Mouse (Mus musculus) hindbrain, embryonic 15.5 days (tissue): ENCODE data around the gene 4921504E06Rik. TPM values are rescaled to one million over a fixed set of nuclear protein-coding genes. Genes with fewer than 3 reads are reported as not detected.

Source experiments
- ATAC-seq: fragments of 200-750 bp; cut with Nextera tagmentation; 2 replicates; pipeline ENCODE4 v1.8.0; 2017; ENCODE audit warnings: low read depth, moderate number of reproducible peaks, moderate TSS enrichment; ENCODE audit not compliant: low FRiP score
- H3K27ac ChIP-seq: fragments of 300-500 bp; sonication (generic); replicated peaks from 2 replicates; pipeline ENCODE4 v1.5.1; 2015; ENCODE audit warnings: mild to moderate bottlenecking, inconsistent platforms
- H3K27me3 ChIP-seq: fragments of 300-500 bp; sonication (generic); 2 replicates; pipeline ENCODE4 v1.6.1; 2015; ENCODE audit warnings: control low read depth, inconsistent platforms
- H3K36me3 ChIP-seq: fragments of 300-500 bp; sonication (generic); 2 replicates; pipeline ENCODE4 v1.6.1; 2015; ENCODE audit warnings: control low read depth, inconsistent platforms
- H3K4me1 ChIP-seq: fragments of 300-500 bp; sonication (generic); replicated peaks from 2 replicates; pipeline ENCODE4 v1.6.1; 2015; ENCODE audit warnings: control low read depth, inconsistent platforms
- H3K4me2 ChIP-seq: fragments of 300-500 bp; sonication (generic); 2 replicates; pipeline ENCODE4 v1.6.1; 2015; ENCODE audit warnings: moderate library complexity, mild to moderate bottlenecking, inconsistent platforms
- H3K4me3 ChIP-seq: fragments of 300-500 bp; sonication (generic); 2 replicates; pipeline ENCODE4 v1.5.1; 2015; ENCODE audit warnings: mild to moderate bottlenecking, inconsistent platforms
- H3K9ac ChIP-seq: fragments of 300-500 bp; sonication (generic); 2 replicates; pipeline ENCODE4 v1.6.1; 2015; ENCODE audit warnings: inconsistent platforms
- H3K9me3 ChIP-seq: fragments of 300-500 bp; sonication (generic); 2 replicates; pipeline ENCODE4 v1.6.1; 2016; ENCODE audit warnings: control low read depth, inconsistent platforms
- WGBS: fragments of 180-500 bp; shearing (Covaris S2); methylation state at CpG from one replicate; pipeline ENCODE4 v1.1.7; 2015; 5-methylcytosine and 5-hydroxymethylcytosine counted together
- polyA plus RNA-seq: library from polyadenylated mRNA; unstranded; fragments of >200 nt; fragmentation: Nextera tagmentation; extraction: Ambion mirVana; gene quantifications from 2 replicates; pipeline ENCODE4 v1.2.1, GENCODE M21; 2015

4921504E06Rik gene
- polyA plus RNA-seq, 1 experiment from 2014 or later, result 0.17 TPM

DNA sequence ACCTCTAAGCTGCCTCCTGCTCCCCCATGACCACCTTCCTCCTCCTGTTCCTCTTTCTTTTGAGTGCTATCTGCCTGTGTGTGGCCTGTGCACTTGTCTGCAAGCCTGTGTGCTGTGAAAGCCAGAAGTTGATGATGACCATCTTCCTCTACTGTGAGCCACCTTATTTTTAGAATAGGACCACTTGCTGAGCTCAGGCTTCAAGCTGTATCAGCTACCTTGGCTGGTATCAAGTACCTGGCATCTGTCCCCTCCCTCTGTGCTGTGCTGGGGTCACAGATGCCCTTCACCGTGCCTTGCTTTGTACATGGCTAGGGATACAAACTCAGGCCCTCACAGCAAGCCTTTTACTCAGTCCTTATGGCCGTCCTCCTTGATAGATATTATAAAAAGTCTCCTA, 2.3 kb downstream of the 4921504E06Rik start:
- peaks cover 11% of the 10 kb centered on the region for H3K4me1 ChIP-seq
- no peak for ATAC-seq

DNA sequence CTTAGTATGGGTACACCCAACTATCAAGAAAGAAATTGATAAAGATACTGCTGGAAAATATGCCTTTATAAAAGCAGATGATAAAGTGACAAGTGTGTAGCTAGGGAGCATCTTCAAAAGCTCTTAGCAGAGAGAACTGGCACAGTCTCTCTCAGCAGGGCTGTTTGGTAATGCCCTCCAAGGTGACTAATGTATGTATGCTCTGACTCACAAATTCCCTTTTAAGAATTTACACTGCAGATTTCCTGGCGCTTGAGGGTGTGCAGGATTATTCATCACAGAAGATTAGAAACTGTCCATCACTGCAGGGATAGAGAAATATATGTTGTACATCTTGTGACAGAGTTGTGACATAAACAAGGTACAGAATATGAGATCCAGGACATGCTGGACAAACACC, 12.8 kb downstream of the 4921504E06Rik start:
- H3K27me3 ChIP-seq, result no peaks in the 10 kb centered on the region
- no peak overlapping the region for H3K4me2 ChIP-seq
- no peaks in the 10 kb centered on the region for H3K4me1 ChIP-seq
- H3K4me3 ChIP-seq, result no peak overlapping the region
- ATAC-seq, result no peak
- no peak overlapping the region for H3K27ac ChIP-seq
- no peak overlapping the region for H3K9ac ChIP-seq
- 77% methylated on average over 1 of the region's 1 CpGs for WGBS
- H3K36me3 ChIP-seq, result no peaks in the 10 kb centered on the region
- no peaks in the 10 kb centered on the region for H3K9me3 ChIP-seq

More for the DNA sequence above, 2.3 kb downstream of the 4921504E06Rik start:
- no peak overlapping the region for H3K27ac ChIP-seq
- H3K9me3 ChIP-seq, result no peaks in the 10 kb centered on the region
- no peaks in the 10 kb centered on the region for H3K27me3 ChIP-seq
- H3K9ac ChIP-seq, result no peak overlapping the region
- no peak overlapping the region for H3K4me2 ChIP-seq
- no peak overlapping the region for H3K4me3 ChIP-seq
- WGBS, result 84% methylated on average over 2 of the region's 2 CpGs
- H3K36me3 ChIP-seq, result no peaks in the 10 kb centered on the region

DNA sequence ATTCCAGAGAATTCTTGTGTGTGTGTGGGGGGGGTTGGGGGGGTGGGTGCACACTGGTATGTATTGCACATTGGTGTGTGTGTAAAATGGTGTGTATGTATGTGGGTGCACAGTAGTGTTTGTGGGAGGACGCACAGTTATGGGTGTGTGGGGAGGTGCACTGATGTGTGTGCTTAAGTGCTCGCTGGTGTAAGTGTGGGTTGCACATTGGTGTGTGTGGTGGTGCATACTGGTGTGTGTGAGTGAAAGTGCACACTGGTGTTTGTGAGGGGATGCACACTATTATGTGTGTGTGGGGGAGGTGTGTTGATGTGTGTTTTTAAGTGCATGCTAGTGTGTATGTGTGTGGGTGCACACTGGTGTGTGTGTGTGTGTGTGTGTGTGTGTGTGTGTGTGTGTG, 24.3 kb downstream of the 4921504E06Rik start:
- H3K9me3 ChIP-seq, result no peaks in the 10 kb centered on the region
- H3K27me3 ChIP-seq, result no peaks in the 10 kb centered on the region
- H3K4me3 ChIP-seq, result no peak overlapping the region
- no peaks in the 10 kb centered on the region for H3K36me3 ChIP-seq
- no peak overlapping the region for H3K4me2 ChIP-seq
- no peak overlapping the region for H3K27ac ChIP-seq
- H3K4me1 ChIP-seq, result no peaks in the 10 kb centered on the region
- no peak overlapping the region for H3K9ac ChIP-seq
- WGBS, result 88% methylated on average over 2 of the region's 2 CpGs
- ATAC-seq, result no peak

DNA sequence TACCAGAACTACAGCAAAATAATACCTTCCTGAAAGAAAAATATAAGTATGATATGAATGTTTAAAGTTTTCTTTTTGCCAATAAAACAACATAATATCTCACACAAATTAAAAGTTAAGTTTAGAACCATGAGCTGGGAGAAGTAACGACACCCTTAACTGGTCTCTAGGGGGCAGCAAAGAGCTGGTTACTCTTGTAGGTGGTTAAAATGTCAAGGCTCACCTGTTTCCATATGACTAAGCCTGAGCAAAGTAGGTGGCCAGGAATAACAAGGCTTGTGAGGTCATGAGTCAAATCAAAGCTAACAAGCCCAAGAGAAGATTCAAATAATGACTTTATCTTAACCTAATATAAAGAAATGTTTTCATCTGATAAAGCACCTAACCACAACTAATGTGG, 24.9 kb downstream of the 4921504E06Rik start:
- no peak overlapping the region for H3K9ac ChIP-seq
- H3K36me3 ChIP-seq, result no peaks in the 10 kb centered on the region
- no peak overlapping the region for H3K4me3 ChIP-seq
- no peaks in the 10 kb centered on the region for H3K27me3 ChIP-seq
- H3K9me3 ChIP-seq, result no peaks in the 10 kb centered on the region
- ATAC-seq, result no peak
- 0% methylated on average over 1 of the region's 1 CpGs for WGBS
- H3K4me1 ChIP-seq, result no peaks in the 10 kb centered on the region
- H3K27ac ChIP-seq, result no peak overlapping the region
- no peak overlapping the region for H3K4me2 ChIP-seq

DNA sequence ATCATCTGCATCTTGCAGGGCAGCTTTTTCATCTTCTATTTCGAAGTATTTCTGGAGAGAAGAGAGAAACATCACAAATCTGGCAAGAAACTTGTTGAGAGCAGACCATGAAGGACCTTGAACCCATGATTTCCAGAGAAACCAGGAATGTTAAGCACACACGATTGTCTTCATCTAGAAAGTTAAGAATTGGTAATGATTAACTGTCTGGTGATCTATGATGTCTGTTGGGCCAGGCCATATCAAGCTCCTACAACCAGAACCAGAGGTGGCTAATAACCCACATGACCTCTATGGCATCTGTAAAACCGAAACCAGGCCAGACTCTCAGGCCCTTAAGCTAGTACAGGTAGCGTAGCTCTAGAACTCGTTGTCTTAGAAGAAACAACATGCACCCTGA, 29.6 kb downstream of the 4921504E06Rik start:
- Histone ChIP-seq H3K9me3 (no peaks in the 10 kb centered on the region), H3K4me1 (no peaks in the 10 kb centered on the region), H3K9ac (no peak overlapping the region), H3K27me3 (peaks cover 5% of the 10 kb centered on the region; the same call in 1 of the 2 replicates), H3K27ac (no peak overlapping the region), H3K4me3 (no peak overlapping the region), H3K4me2 (no peak overlapping the region), H3K36me3 (no peaks in the 10 kb centered on the region)
- no peak for ATAC-seq
- WGBS, result 89% methylated on average over 5 of the region's 5 CpGs

DNA sequence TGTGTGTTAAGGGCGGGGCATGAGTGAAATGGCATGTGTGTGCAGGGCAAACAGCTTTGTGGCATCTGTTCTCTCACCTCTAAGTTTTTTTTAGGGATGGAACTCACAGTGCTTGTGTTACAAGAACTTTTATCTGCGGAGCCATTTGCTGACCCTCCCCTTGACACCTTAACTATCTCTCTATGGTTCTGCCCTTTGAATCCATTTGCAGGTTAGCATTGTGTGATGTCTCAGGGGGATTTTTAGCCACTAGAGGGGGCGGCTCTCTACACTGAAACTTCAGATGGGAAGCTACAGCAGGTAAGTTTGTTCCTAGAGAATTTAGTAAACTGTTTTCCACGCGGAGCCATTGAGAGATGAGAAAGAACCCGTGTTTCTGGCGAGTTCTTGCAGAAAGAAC, 32.1 kb downstream of the 4921504E06Rik start:
- H3K4me2 ChIP-seq, result no peak overlapping the region
- no peak for ATAC-seq
- no peak overlapping the region for H3K4me3 ChIP-seq
- WGBS, result 45% methylated on average over 7 of the region's 7 CpGs
- no peaks in the 10 kb centered on the region for H3K36me3 ChIP-seq
- H3K27ac ChIP-seq, result no peak overlapping the region
- no peaks in the 10 kb centered on the region for H3K9me3 ChIP-seq
- peaks cover 5% of the 10 kb centered on the region for H3K4me1 ChIP-seq
- peaks cover 5% of the 10 kb centered on the region; the same call in 1 of the 2 replicates for H3K27me3 ChIP-seq
- H3K9ac ChIP-seq, result no peak overlapping the region

DNA sequence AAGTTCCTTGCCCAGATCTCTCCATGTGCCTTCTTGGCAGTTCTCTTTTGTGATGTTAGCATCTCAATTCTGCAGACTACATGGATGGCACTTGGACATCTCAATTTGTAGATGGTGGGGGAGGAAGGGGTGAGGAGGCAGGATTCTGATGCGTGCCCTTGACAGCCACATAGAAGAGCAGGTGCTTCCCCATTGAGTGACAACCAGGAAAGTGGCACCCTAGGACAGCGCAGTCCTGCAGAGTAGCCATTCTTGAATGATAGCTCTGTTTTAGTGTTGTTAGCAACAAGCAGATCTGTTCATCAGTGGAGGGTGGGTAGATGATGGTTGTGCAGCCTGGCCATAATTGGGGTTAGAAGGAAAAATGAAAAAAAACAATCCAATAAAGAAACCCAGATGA, 33.1 kb downstream of the 4921504E06Rik start:
- Histone ChIP-seq H3K27ac (no peak overlapping the region), H3K27me3 (peaks cover 5% of the 10 kb centered on the region; the same call in 1 of the 2 replicates), H3K4me3 (no peak overlapping the region), H3K9ac (no peak overlapping the region), H3K4me2 (no peak overlapping the region), H3K9me3 (no peaks in the 10 kb centered on the region), H3K4me1 (peaks cover 5% of the 10 kb centered on the region), H3K36me3 (no peaks in the 10 kb centered on the region)
- no peak for ATAC-seq
- 65% methylated on average over 2 of the region's 2 CpGs for WGBS

DNA sequence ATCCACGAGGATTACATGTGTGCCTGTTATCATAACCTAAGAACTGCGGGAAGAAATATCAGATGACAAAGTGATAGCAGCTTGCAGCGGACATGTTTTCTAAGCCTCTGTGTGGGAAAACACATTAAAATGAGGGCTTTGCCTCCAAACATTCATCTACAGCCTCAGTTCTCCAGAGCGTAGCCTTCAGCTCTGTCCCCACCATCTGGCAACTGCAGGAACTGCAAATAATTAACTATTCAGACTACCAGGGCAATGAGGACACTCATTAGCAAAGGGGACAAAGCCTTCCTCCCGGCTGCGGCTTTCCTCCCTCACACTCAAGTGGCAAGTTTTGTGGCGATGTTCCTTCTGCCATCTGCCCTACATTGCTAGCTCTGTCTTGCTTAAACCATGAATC, 33.9 kb downstream of the 4921504E06Rik start:
- H3K27me3 ChIP-seq, result peaks cover 5% of the 10 kb centered on the region; the same call in 1 of the 2 replicates
- ATAC-seq, result peak; percentile 71; the same call in 1 of the 2 replicates
- no peak overlapping the region for H3K4me3 ChIP-seq
- H3K4me2 ChIP-seq, result peak overlapping the region; percentile 8; the same call in 1 of the 2 replicates
- no peaks in the 10 kb centered on the region for H3K9me3 ChIP-seq
- H3K4me1 ChIP-seq, result peaks cover 5% of the 10 kb centered on the region
- no peak overlapping the region for H3K27ac ChIP-seq
- H3K9ac ChIP-seq, result no peak overlapping the region
- 4% methylated on average over 7 of the region's 7 CpGs for WGBS
- no peaks in the 10 kb centered on the region for H3K36me3 ChIP-seq

DNA sequence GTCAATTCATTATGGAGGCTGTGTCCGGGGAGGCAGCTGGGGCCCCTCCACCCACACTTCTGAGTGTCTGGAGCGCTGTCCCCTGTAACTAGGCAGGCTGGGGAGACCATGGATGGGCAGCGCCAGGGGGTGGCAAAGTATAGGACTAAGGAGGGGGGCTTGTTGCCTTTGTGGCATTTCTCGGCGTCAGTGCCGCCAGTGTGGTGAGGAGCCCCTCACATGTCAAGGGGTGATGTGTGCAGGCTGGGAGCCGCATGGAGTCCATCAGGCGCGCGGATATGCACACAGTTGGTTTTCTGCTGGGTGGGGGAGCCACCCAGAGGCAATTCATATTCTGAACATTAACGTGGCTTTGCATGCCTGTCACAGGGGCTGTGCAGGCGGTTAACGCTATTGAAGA, 35.8 kb downstream of the 4921504E06Rik start:
- peak; percentile 56; the same call in 1 of the 2 replicates for ATAC-seq
- Histone ChIP-seq H3K9me3 (no peaks in the 10 kb centered on the region), H3K27me3 (peaks cover 7% of the 10 kb centered on the region; the same call in 1 of the 2 replicates), H3K27ac (no peak overlapping the region), H3K4me2 (peak overlapping the region; percentile 53), H3K4me1 (peaks cover 5% of the 10 kb centered on the region), H3K4me3 (peak overlapping the region; percentile 21), H3K9ac (no peak overlapping the region), H3K36me3 (no peaks in the 10 kb centered on the region)
- 20% methylated on average over 13 of the region's 13 CpGs for WGBS

DNA sequence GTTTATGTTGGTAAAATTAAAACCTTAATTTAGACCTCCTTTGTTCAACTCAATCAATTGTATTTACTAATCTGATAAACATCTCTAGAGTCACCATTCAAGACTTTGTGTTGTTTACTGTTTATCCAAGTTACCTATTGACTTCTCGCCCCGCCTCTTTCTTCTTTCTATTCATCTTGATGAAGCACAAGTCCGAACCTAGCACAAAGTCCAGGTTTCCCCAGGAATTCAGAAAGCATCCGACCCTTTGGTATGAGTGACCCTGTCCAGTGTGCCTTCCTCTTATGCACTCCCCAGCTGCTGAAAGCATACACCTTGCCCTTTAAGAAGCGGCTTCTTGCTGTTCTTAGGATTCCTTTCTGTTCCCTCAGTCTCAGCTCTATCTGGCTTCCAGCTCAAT, 41.3 kb downstream of the 4921504E06Rik start:
- no peak for ATAC-seq
- H3K4me3 ChIP-seq, result no peak overlapping the region
- H3K9me3 ChIP-seq, result no peaks in the 10 kb centered on the region
- no peak overlapping the region for H3K4me2 ChIP-seq
- H3K9ac ChIP-seq, result no peak overlapping the region
- H3K4me1 ChIP-seq, result no peaks in the 10 kb centered on the region
- no peaks in the 10 kb centered on the region for H3K36me3 ChIP-seq
- 66% methylated on average over 5 of the region's 5 CpGs for WGBS
- H3K27ac ChIP-seq, result no peak overlapping the region
- 0 out of 2 replicates have a peak, but pooled peaks cover 2% of the 10 kb centered on the region for H3K27me3 ChIP-seq

DNA sequence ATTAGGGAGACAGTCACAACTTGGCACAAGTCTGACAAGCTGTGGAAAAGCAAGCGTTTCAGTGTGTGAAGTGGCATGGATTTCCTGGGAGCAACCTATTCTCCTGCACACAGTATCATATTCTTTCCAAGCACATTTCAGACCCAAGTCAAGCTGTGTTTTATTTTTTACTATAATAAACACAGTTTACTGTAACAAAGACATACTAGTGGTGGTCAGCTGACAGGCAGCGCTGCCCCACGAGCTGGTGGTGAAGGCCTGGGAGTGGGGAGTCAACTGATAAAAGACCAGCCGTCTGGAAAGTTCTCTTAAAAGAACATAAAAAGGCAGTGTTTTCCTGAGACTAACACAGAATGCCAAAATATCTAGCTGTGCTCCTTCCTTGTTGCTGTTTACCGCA, 42.7 kb downstream of the 4921504E06Rik start:
- H3K27me3 ChIP-seq, result 0 out of 2 replicates have a peak, but pooled peaks cover 2% of the 10 kb centered on the region
- no peak overlapping the region for H3K4me2 ChIP-seq
- H3K9me3 ChIP-seq, result no peaks in the 10 kb centered on the region
- H3K4me1 ChIP-seq, result no peaks in the 10 kb centered on the region
- no peak for ATAC-seq
- H3K9ac ChIP-seq, result no peak overlapping the region
- 43% methylated on average over 5 of the region's 5 CpGs for WGBS
- H3K4me3 ChIP-seq, result no peak overlapping the region
- no peaks in the 10 kb centered on the region for H3K36me3 ChIP-seq
- H3K27ac ChIP-seq, result no peak overlapping the region

DNA sequence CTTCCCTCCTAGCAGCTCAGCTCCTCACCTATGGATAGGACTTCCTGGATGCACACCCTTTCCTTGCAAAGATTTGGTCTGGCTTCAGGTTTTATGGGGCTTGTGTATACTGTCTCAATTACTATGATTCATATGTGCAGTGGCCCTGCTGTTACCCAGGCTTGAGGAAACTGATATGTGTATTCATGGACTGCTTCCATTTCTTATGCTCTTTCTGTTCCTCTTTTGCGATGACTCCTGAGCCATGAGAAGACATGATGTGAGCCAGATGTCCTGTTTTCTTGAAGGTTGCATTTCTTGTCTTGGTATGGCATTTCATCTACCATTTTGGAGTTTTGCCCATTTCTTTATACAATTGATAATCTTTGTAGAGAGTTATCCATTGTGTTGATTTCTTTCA, 48.0 kb downstream of the 4921504E06Rik start:
- H3K4me3 ChIP-seq, result no peak overlapping the region
- WGBS, result 95% methylated on average over 1 of the region's 1 CpGs
- H3K36me3 ChIP-seq, result no peaks in the 10 kb centered on the region

DNA sequence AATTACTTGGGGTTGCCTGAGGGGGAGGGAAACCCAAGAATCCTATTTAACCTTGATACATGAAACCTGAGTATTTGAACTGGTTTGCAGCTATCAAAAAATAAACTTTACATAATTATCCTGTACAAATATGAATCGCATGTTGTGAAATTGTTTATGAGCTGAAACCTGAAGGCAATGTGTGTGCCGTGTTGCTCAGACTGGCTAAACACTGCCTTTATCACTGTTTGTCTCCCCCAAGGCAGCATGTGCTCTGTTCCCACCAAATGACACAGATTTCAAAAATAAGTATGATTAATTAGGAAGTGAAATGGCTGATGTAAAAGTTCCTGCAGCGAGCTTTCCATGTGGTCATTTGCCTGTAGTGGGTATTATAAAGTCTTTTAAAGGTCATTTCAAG, 63.5 kb downstream of the 4921504E06Rik start:
- Histone ChIP-seq H3K4me1 (no peaks in the 10 kb centered on the region), H3K36me3 (no peaks in the 10 kb centered on the region), H3K9me3 (no peaks in the 10 kb centered on the region), H3K27ac (no peak overlapping the region), H3K9ac (no peak overlapping the region), H3K4me3 (no peak overlapping the region), H3K27me3 (no peaks in the 10 kb centered on the region), H3K4me2 (no peak overlapping the region)
- WGBS, result 82% methylated on average over 3 of the region's 3 CpGs
- no peak for ATAC-seq

More for the DNA sequence above, 48.0 kb downstream of the 4921504E06Rik start:
- no peak for ATAC-seq
- Histone ChIP-seq H3K27me3 (no peaks in the 10 kb centered on the region), H3K9ac (no peak overlapping the region), H3K4me2 (no peak overlapping the region), H3K27ac (no peak overlapping the region), H3K4me1 (no peaks in the 10 kb centered on the region), H3K9me3 (no peaks in the 10 kb centered on the region)
